Mouse (Mus musculus): ENCODE results near the gene Gm2174.

The Gm2174 gene

GRCm38 (mm10) chrX:56447524-56448015 lies at the start of gene Gm2174:
TSS of gene Gm2174 (plus strand) at chrX:56447965.
- no peak for DNase-seq (ENCODE audit: low spot score in 2 of 2)

GRCm38 (mm10) chrX:56404646-56405045 lies 43.1 kb upstream of the Gm2174 start:
- no peak for DNase-seq (ENCODE audit: low spot score in 2 of 2)

GRCm38 (mm10) chrX:56405482-56405881 lies 42.3 kb upstream of the Gm2174 start:
- no peak for DNase-seq (ENCODE audit: low spot score in 2 of 2)

GRCm38 (mm10) chrX:56406128-56406527 lies 41.6 kb upstream of the Gm2174 start:
- no peak for DNase-seq (ENCODE audit: low spot score in 2 of 2)

- DNase-seq (ENCODE audit: low spot score in 2 of 2), result no peak
Observed at GRCm38 (mm10) chrX:56416277-56416676, 31.5 kb upstream of the Gm2174 start.

GRCm38 (mm10) chrX:56417541-56417940 lies 30.2 kb upstream of the Gm2174 start:
- peak in 1 of 2 experiments; percentile 3 for DNase-seq (ENCODE audit: low spot score in 2 of 2)

- DNase-seq (ENCODE audit: low spot score in 2 of 2), result no peak
Observed at GRCm38 (mm10) chrX:56430601-56431000, 17.2 kb upstream of the Gm2174 start.

- no peak for DNase-seq (ENCODE audit: low spot score in 2 of 2)
Observed at GRCm38 (mm10) chrX:56435758-56436283, 11.9 kb upstream of the Gm2174 start.

- no peak for DNase-seq (ENCODE audit: low spot score in 2 of 2)
Observed at GRCm38 (mm10) chrX:56446487-56447428, 1.0 kb upstream of the Gm2174 start.

- peak; percentile 55 to 68 for DNase-seq (ENCODE audit: low spot score in 2 of 2)
Observed at GRCm38 (mm10) chrX:56454671-56455371, 7.1 kb downstream of the Gm2174 start, which contains the start of gene Ints6l. TSS of gene Ints6l (plus strand) at chrX:56454857.

- peak; percentile 72 to 73 for DNase-seq (ENCODE audit: low spot score in 2 of 2)
Observed at GRCm38 (mm10) chrX:56455372-56456246, 7.8 kb downstream of the Gm2174 start.

- DNase-seq (ENCODE audit: low spot score in 2 of 2), result no peak
Observed at GRCm38 (mm10) chrX:56456379-56456778, 8.6 kb downstream of the Gm2174 start.

GRCm38 (mm10) chrX:56462020-56462933 lies 14.5 kb downstream of the Gm2174 start:
- no peak for DNase-seq (ENCODE audit: low spot score in 2 of 2)

- DNase-seq (ENCODE audit: low spot score in 2 of 2), result no peak
Observed at GRCm38 (mm10) chrX:56464906-56465305, 17.1 kb downstream of the Gm2174 start.

GRCm38 (mm10) chrX:56467688-56468087 lies 19.9 kb downstream of the Gm2174 start:
- no peak for DNase-seq (ENCODE audit: low spot score in 2 of 2)

- DNase-seq (ENCODE audit: low spot score in 2 of 2), result no peak
Observed at GRCm38 (mm10) chrX:56468422-56468821, 20.7 kb downstream of the Gm2174 start.

- DNase-seq (ENCODE audit: low spot score in 2 of 2), result no peak
Observed at GRCm38 (mm10) chrX:56474035-56474434, 26.3 kb downstream of the Gm2174 start.

GRCm38 (mm10) chrX:56477553-56477952 lies 29.8 kb downstream of the Gm2174 start:
- DNase-seq (ENCODE audit: low spot score in 2 of 2), result no peak

- DNase-seq (ENCODE audit: low spot score in 2 of 2), result no peak
Observed at GRCm38 (mm10) chrX:56481906-56482305, 34.1 kb downstream of the Gm2174 start.

GRCm38 (mm10) chrX:56489758-56490157 lies 42.0 kb downstream of the Gm2174 start:
- peak; percentile 27 to 73 for DNase-seq (ENCODE audit: low spot score in 2 of 2)

Measured in spleen, postnatal 14 days (tissue).